Mouse (Mus musculus): ENCODE measurements at regions not wholly inside any gene's neighbourhood (a gene's known extent, or its start where the extent isn't known, plus 50 kb on each side); places are given as distances from the start of the nearest gene placed in this dataset.

- WGBS = 51% methylated on average over 5 of the region's 5 CpGs
- no peak for TF ChIP-seq CTCF (IDR thresholded peaks at IDR 0.05; ENCODE audit: low read depth)
These were observed 171.1 kb upstream of the Mkln1 start for GRCm38 (mm10) chr6:31227406-31227805.

DNA sequence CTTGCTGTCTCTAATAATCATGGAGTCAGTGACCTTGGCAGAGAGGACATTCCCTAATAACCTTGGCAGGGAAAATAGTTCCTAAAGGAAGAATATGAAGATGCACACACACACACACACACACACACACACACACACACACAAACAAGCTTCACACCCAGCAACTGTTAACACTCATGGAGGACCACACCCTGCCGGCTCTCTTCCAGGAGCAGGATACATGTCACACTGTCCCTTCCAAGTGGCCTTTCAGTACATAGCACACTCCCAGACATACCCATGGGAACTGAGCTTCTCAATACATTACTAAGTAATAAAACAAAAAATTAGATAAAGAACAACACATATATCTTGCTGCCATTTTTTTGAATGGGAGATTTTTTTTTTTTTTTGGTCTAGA, 170.5 kb upstream of the Mkln1 start:
- Histone ChIP-seq H3K36me3 (ENCODE audit: insufficient read depth, low read length) (no peaks in the 10 kb centered on the region), H3K9me3 (replicated peaks; ENCODE audit: low read length) (no peaks in the 10 kb centered on the region), H3K27me3 (ENCODE audit: insufficient read depth, low read length) (no peaks in the 10 kb centered on the region), H3K4me3 (replicated peaks; ENCODE audit: low read depth, low read length) (no peak overlapping the region), H3K27ac (no peak overlapping the region), H3K4me1 (replicated peaks; ENCODE audit: insufficient read depth, low read length) (no peaks in the 10 kb centered on the region), H3K9ac (ENCODE audit: low read depth, low read length) (no peak overlapping the region), H3K4me2 (ENCODE audit: low read length) (no peak overlapping the region)
- ATAC-seq (replicated peaks; ENCODE audit: low FRiP score, low read depth) = no peak
- no peak for TF ChIP-seq CTCF (IDR thresholded peaks at IDR 0.05; ENCODE audit: low read depth)
- DNase-seq (ENCODE audit: low spot score) = no peak
- WGBS = 91% methylated on average over 1 of the region's 1 CpGs

More at GRCm38 (mm10) chr6:31227406-31227805, 171.1 kb upstream of the Mkln1 start:
- Histone ChIP-seq H3K27ac (no peak overlapping the region), H3K4me2 (ENCODE audit: low read length) (no peak overlapping the region), H3K4me3 (replicated peaks; ENCODE audit: low read depth, low read length) (no peak overlapping the region), H3K9me3 (replicated peaks; ENCODE audit: low read length) (no peaks in the 10 kb centered on the region), H3K27me3 (ENCODE audit: insufficient read depth, low read length) (0 out of 2 replicates have a peak, but pooled peaks cover under 1% of the 10 kb centered on the region), H3K4me1 (replicated peaks; ENCODE audit: insufficient read depth, low read length) (no peaks in the 10 kb centered on the region), H3K9ac (ENCODE audit: low read depth, low read length) (no peak overlapping the region), H3K36me3 (ENCODE audit: insufficient read depth, low read length) (no peaks in the 10 kb centered on the region)
- no peak for DNase-seq (ENCODE audit: low spot score)
- ATAC-seq (replicated peaks; ENCODE audit: low FRiP score, low read depth) = no peak

DNA sequence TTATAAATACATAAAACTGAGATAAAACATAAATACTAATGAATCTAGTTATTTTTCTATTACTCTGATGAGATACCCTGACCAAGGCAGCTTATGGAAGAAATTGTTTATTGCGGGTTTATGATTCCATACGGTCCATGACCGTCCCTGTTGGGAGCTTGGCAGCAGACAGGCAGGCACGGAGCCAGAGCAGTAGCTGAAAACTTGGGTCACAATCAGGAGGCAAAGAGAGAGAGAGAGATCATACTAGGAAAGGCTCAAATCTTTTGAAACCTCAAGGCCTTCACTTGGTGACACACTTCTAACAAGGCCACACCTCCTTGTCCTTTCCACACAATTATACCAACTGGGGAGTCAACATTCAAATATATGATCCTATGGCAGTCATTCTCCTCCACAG, 166.7 kb upstream of the Mkln1 start:
- no peak for ATAC-seq (replicated peaks; ENCODE audit: low FRiP score, low read depth)
- 86% methylated on average over 4 of the region's 4 CpGs for WGBS
- no peak overlapping the region for H3K4me2 ChIP-seq (ENCODE audit: low read length)
- H3K9me3 ChIP-seq (replicated peaks; ENCODE audit: low read length) = no peaks in the 10 kb centered on the region
- no peak overlapping the region for H3K4me3 ChIP-seq (replicated peaks; ENCODE audit: low read depth, low read length)
- H3K27ac ChIP-seq = no peak overlapping the region
- no peak for DNase-seq (ENCODE audit: low spot score)
- H3K36me3 ChIP-seq (ENCODE audit: insufficient read depth, low read length) = no peaks in the 10 kb centered on the region
- H3K9ac ChIP-seq (ENCODE audit: low read depth, low read length) = no peak overlapping the region
- H3K27me3 ChIP-seq (ENCODE audit: insufficient read depth, low read length) = no peaks in the 10 kb centered on the region
- no peak for TF ChIP-seq CTCF (IDR thresholded peaks at IDR 0.05; ENCODE audit: low read depth)
- H3K4me1 ChIP-seq (replicated peaks; ENCODE audit: insufficient read depth, low read length) = no peaks in the 10 kb centered on the region

GRCm38 (mm10) chr6:31233252-31233993, 165.1 kb upstream of the Mkln1 start:
- 57% methylated on average over 18 of the region's 18 CpGs for WGBS
- H3K4me3 ChIP-seq (replicated peaks; ENCODE audit: low read depth, low read length) = no peak overlapping the region
- ATAC-seq (replicated peaks; ENCODE audit: low FRiP score, low read depth) (no peak), DNase-seq (ENCODE audit: low spot score) (no peak)
- no peaks in the 10 kb centered on the region for H3K36me3 ChIP-seq (ENCODE audit: insufficient read depth, low read length)
- no peak overlapping the region for H3K9ac ChIP-seq (ENCODE audit: low read depth, low read length)
- no peaks in the 10 kb centered on the region for H3K4me1 ChIP-seq (replicated peaks; ENCODE audit: insufficient read depth, low read length)
- no peak overlapping the region for H3K27ac ChIP-seq
- TF ChIP-seq CTCF (IDR thresholded peaks at IDR 0.05; ENCODE audit: low read depth) = no peak
- no peaks in the 10 kb centered on the region for H3K9me3 ChIP-seq (replicated peaks; ENCODE audit: low read length)
- no peak overlapping the region for H3K4me2 ChIP-seq (ENCODE audit: low read length)
- H3K27me3 ChIP-seq (ENCODE audit: insufficient read depth, low read length) = no peaks in the 10 kb centered on the region

GRCm38 (mm10) chr6:31240051-31240450, 158.5 kb upstream of the Mkln1 start:
- H3K9me3 ChIP-seq (replicated peaks; ENCODE audit: low read length) = no peaks in the 10 kb centered on the region
- TF ChIP-seq CTCF (IDR thresholded peaks at IDR 0.05; ENCODE audit: low read depth) = no peak
- no peak overlapping the region for H3K4me2 ChIP-seq (ENCODE audit: low read length)
- no peaks in the 10 kb centered on the region for H3K4me1 ChIP-seq (replicated peaks; ENCODE audit: insufficient read depth, low read length)
- H3K9ac ChIP-seq (ENCODE audit: low read depth, low read length) = no peak overlapping the region
- H3K27me3 ChIP-seq (ENCODE audit: insufficient read depth, low read length) = no peaks in the 10 kb centered on the region
- no peaks in the 10 kb centered on the region for H3K36me3 ChIP-seq (ENCODE audit: insufficient read depth, low read length)
- no peak overlapping the region for H3K4me3 ChIP-seq (replicated peaks; ENCODE audit: low read depth, low read length)
- H3K27ac ChIP-seq = no peak overlapping the region
- DNase-seq (ENCODE audit: low spot score) (no peak), ATAC-seq (replicated peaks; ENCODE audit: low FRiP score, low read depth) (no peak)
- 7% methylated on average over 9 of the region's 9 CpGs for WGBS

DNA sequence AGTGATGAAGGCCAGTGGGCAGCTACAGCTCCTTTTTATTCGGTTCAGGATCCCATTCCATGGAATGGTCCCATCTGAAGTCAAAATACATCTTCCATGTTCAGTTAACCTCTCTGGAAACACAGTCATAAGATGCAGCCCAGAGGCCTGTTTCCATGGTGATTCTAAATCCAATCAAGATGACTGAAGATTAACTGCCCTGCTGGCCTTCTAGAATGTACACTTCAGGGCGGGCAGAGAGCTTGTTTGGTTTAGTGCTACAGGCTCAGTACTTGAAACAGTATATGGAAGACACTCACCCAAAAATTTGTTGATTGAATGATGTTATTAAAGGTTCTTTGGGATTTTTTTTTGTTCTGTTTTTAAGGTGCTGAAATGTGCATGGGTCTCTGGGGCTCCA, 148.0 kb upstream of the Mkln1 start:
- ATAC-seq (replicated peaks; ENCODE audit: low FRiP score, low read depth) (no peak), DNase-seq (ENCODE audit: low spot score) (no peak)
- no peaks in the 10 kb centered on the region for H3K9me3 ChIP-seq (replicated peaks; ENCODE audit: low read length)
- no peak overlapping the region for H3K27ac ChIP-seq
- no peak for TF ChIP-seq CTCF (IDR thresholded peaks at IDR 0.05; ENCODE audit: low read depth)
- no peak overlapping the region for H3K4me2 ChIP-seq (ENCODE audit: low read length)
- 57% methylated on average over 2 of the region's 2 CpGs for WGBS
- H3K9ac ChIP-seq (ENCODE audit: low read depth, low read length) = no peak overlapping the region
- H3K4me3 ChIP-seq (replicated peaks; ENCODE audit: low read depth, low read length) = no peak overlapping the region
- no peaks in the 10 kb centered on the region for H3K27me3 ChIP-seq (ENCODE audit: insufficient read depth, low read length)
- H3K4me1 ChIP-seq (replicated peaks; ENCODE audit: insufficient read depth, low read length) = peaks cover 3% of the 10 kb centered on the region; the same call in 1 of the 2 replicates
- no peaks in the 10 kb centered on the region for H3K36me3 ChIP-seq (ENCODE audit: insufficient read depth, low read length)

Data from kidney, postnatal 0 days (tissue).